9 mouse cellular contexts compared by ENCODE assay signal in genomic region chr6:136672467-136672866, GRCm38 (mm10). TPM values are rescaled to one million over a fixed set of nuclear protein-coding genes. Genes with fewer than 3 reads are reported as not detected.
DNase-seq lines count a peak whose midpoint lies in the region; ATAC-seq and TF ChIP-seq lines count a peak whose summit lies in the region.
"Had no signal": no experiment of that assay in that cellular context is flagged by ENCODE, and none has a peak within 500 bp of the region (broad histone marks: within the 10 kb centered on the region; RNA-seq: fewer than 3 reads in every experiment).

No protein-coding gene starts in this region.

- in situ Hi-C loops in Patski (cut with MboI; ENCODE audit: low pct_unique_long_range_greater_than_20kb), result no loop called here

- peak; percentile 99 for ATAC-seq in Patski
- ATAC-seq in kidney, postnatal 0 days (replicated peaks; ENCODE audit: low FRiP score, low read depth), result no peak
- no peak for ATAC-seq in forebrain, embryonic 15.5 days (replicated peaks)

- H3K9ac ChIP-seq in kidney, postnatal 0 days (ENCODE audit: low read depth, low read length), result no peak overlapping the region
- H3K9ac ChIP-seq in forebrain, embryonic 15.5 days (replicated peaks), result no peak overlapping the region
- H3K9ac ChIP-seq: midbrain, embryonic 12.5 days had no signal

- H3K27me3 ChIP-seq in Patski, result no peaks in the 10 kb centered on the region
- no peaks in the 10 kb centered on the region for H3K27me3 ChIP-seq in kidney, postnatal 0 days (ENCODE audit: insufficient read depth, low read length)
- no peaks in the 10 kb centered on the region for H3K27me3 ChIP-seq in forebrain, embryonic 15.5 days
- H3K27me3 ChIP-seq: midbrain, embryonic 12.5 days had no signal

- no peaks in the 10 kb centered on the region for H3K36me3 ChIP-seq in kidney, postnatal 0 days (ENCODE audit: insufficient read depth, low read length)
- no peaks in the 10 kb centered on the region for H3K36me3 ChIP-seq in forebrain, embryonic 15.5 days
- H3K36me3 ChIP-seq: midbrain, embryonic 12.5 days had no signal

- no peaks in the 10 kb centered on the region for H3K9me3 ChIP-seq in kidney, postnatal 0 days (replicated peaks; ENCODE audit: low read length)
- no peaks in the 10 kb centered on the region for H3K9me3 ChIP-seq in forebrain, embryonic 15.5 days

- CTCF ChIA-PET in Patski (lab: Charles Lee), result interaction anchor here (0.8 to 1.3 kb wide), 4 partner anchors 12 to 250 kb away, joined by 3 to 4 read pairs (median 4); no protein-coding TSS in a partner anchor

- H3K4me3 ChIP-seq in kidney, postnatal 0 days (replicated peaks; ENCODE audit: low read depth, low read length), result no peak overlapping the region
- H3K4me3 ChIP-seq in forebrain, embryonic 15.5 days, result no peak overlapping the region
- H3K4me3 ChIP-seq: midbrain, embryonic 12.5 days had no signal

- WGBS in kidney, postnatal 0 days, result 55% methylated on average over 7 of the region's 7 CpGs
- 71% methylated on average over 7 of the region's 7 CpGs for WGBS in forebrain, embryonic 15.5 days

- no peaks in the 10 kb centered on the region for H3K4me1 ChIP-seq in kidney, postnatal 0 days (replicated peaks; ENCODE audit: insufficient read depth, low read length)
- no peaks in the 10 kb centered on the region for H3K4me1 ChIP-seq in forebrain, embryonic 15.5 days
- H3K4me1 ChIP-seq: midbrain, embryonic 12.5 days had no signal

- POLR2A ChIA-PET in Patski (lab: Charles Lee), result no interaction called here

- no peak overlapping the region for H3K4me2 ChIP-seq in kidney, postnatal 0 days (ENCODE audit: low read length)
- H3K4me2 ChIP-seq in forebrain, embryonic 15.5 days (replicated peaks), result no peak overlapping the region
- H3K4me2 ChIP-seq: midbrain, embryonic 12.5 days had no signal

- H3K27ac ChIP-seq in kidney, postnatal 0 days, result no peak overlapping the region
- H3K27ac ChIP-seq in forebrain, embryonic 15.5 days (replicated peaks), result no peak overlapping the region
- H3K27ac ChIP-seq: midbrain, embryonic 12.5 days had no signal

- peak; percentile 37 for TF ChIP-seq CTCF in Patski (IDR thresholded peaks at IDR 0.05)
- no peak; the same call in 1 of the 2 replicates for TF ChIP-seq CTCF in kidney, postnatal 0 days (IDR thresholded peaks at IDR 0.05; ENCODE audit: low read depth)

- peak; percentile 65 to 80 for DNase-seq in adrenal gland, adult (ENCODE audit: inconsistent age in 2 of 2, low spot score in 1 of 2)
- DNase-seq in adrenal gland, postnatal 4 days (ENCODE audit: low spot score in 2 of 2), result no peak
- DNase-seq in Patski (ENCODE audit: low read depth, low spot score), result peak; percentile 77
- DNase-seq in gastrocnemius, adult 8-10 months (ENCODE audit: low spot score in 2 of 2), result peak; percentile 15 to 36
- peak; percentile 84 for DNase-seq in kidney, postnatal 0 days (ENCODE audit: low spot score)
- peak; percentile 65 for DNase-seq in lung, postnatal 14 days
- no peak for DNase-seq in thymus, adult 18-20 months

RNA-seq across cellular contexts. Expression of gene Plbd1, which starts 10.7 kb away (rescaled TPM):
- 10 to 100 TPM; 36.6 to 51.5 TPM for total RNA-seq in adrenal gland, postnatal 4 days (2021)
- not detected for polyA plus RNA-seq in Patski (2021)
- total RNA-seq in gastrocnemius, adult 8-10 months (2022), result 10 to 100 TPM; 10.6 to 17.0 (median 12.5) TPM
- 5.2 and 7.0 TPM in 2 replicates for polyA plus RNA-seq in kidney, postnatal 0 days (2015; fragmentation: Nextera tagmentation; extraction: Ambion mirVana)
- 0.29 and 0.34 TPM in 2 replicates for polyA plus RNA-seq in forebrain, embryonic 15.5 days (2015; fragmentation: Nextera tagmentation; extraction: Ambion mirVana)

Comparison
In these comparisons a context has a peak if more than half of its experiments do, and no peak if none do; other contexts are left out.
1. DNase-seq: peak in adrenal gland, adult (2 of 2), Patski (single experiment), gastrocnemius, adult 8-10 months (2 of 2), kidney, postnatal 0 days (single experiment) and lung, postnatal 14 days (single experiment); none in adrenal gland, postnatal 4 days (0 of 2) and thymus, adult 18-20 months (0 of 2).